Mouse (Mus musculus) left cerebral cortex, postnatal 36 days (tissue): ENCODE data around the gene Akt1s1. TPM values are rescaled to one million over a fixed set of nuclear protein-coding genes. Genes with fewer than 3 reads are reported as not detected.

Experiments
- DNase-seq, 2 experiments: peaks; one replicate each; pipeline ENCODE4 v3.0.0; 2021 to 2022; ENCODE audit warnings: low spot score in 2 of 2, mixed read lengths in 1 of 2
- intact Hi-C: fragments of 180-260 bp; cut with DNase I; formaldehyde crosslinking; loops from one replicate; pipeline ENCODE4 v1.15.1; 2025
- total RNA-seq, 2 experiments: library from RNA; stranded (reverse); gene quantifications; 2 replicates each; pipeline ENCODE4 v1.2.3; 2021

Akt1s1 gene
- total RNA-seq, 2 experiments from 2014 or later: 67.7 to 73.6 TPM

DNA sequence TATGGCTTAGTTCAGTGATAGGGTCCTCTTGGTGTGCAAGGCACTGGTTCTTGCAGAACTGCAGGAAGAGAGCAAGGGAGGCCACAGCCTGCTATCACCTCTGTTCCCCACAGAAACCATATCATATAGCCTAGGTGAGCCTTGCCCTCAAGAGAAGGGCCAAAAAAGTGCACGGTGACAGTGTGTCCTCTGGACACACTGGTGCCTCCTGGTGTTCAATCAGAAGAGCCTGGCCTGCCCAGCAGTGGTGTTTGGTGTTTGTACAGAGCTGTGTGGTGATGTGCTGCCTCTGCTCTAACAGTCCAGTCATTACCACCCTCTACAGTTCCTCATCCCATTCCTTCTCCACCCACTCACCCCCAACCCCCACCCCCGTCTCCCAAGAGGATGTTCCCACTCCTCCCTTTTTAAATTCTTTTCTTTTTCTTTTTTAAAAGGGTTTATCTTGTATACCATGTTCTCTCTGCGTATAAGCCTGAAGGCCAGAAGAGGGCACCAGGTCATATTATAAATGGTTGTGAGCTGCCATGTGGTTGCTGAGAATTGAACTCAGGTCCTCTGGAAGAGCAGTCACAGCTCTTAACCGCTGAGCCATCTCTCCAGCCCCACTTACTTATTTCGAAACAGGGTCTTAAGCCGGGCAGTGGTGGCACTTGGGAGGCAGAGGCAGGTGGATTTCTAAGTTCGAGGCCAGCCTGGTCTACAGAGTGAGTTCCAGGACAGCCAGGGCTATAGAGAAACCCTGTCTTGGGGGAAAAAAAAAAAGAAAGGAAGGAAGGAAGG is 26.9 kb upstream of the Akt1s1 start:
- peak in 1 of 2 experiments; percentile 1 for DNase-seq
- intact Hi-C loops: no loop called here

GRCm38 (mm10) chr7:44823409-44823808 is 25.4 kb upstream of the Akt1s1 start:
- DNase-seq: no peak
- intact Hi-C loops: no loop called here

- DNase-seq: peak; percentile 62 to 79
- intact Hi-C loops: loop anchor here (2.0 kb wide), 1 partner anchor 100 kb away; no protein-coding TSS in a partner anchor
Observed at GRCm38 (mm10) chr7:44824872-44825271, 23.9 kb upstream of the Akt1s1 start.

DNA sequence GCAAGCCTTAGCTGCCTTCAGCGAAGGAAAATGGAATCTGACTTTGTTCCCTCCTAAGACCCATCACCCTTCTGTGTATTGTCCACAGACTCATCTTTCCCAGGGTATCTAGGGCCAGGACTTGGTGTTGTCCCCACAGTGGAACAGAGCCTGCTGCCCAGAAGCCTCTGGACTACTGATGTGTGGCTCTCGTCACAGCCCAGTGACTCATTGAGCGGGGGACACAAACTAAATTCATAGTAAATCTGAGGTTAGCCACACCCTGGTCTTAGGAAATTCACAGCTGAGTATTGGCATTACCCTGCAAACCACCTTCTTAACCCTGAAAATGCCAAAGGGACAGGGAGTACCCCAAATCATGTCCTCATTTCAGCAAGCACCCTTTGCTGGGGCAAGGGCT is 22.0 kb upstream of the Akt1s1 start:
- intact Hi-C loops: no loop called here
- no peak for DNase-seq

GRCm38 (mm10) chr7:44828706-44829105 is 20.1 kb upstream of the Akt1s1 start:
- DNase-seq: no peak
- intact Hi-C loops: no loop called here

DNA sequence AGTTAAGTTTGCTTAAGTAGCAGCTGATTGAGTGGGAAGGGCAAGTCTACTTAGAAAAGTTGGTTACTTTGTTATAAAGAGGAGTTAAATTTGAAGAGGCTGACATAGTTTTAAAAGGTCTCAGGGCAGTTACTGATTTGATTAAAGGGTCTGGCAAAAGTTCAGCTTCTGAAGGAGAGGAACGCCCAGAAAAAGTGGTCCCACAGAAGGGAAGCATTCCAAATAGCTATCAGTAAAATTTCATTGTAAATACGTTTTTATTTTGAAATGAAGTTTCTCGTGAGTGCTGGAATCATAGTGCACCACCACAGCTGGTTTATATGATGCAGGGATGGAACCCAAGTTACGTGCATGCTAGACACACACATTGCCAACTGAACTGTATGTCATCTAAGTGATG is 16.0 kb upstream of the Akt1s1 start:
- intact Hi-C loops: no loop called here
- no peak for DNase-seq

GRCm38 (mm10) chr7:44835373-44836015 is 13.3 kb upstream of the Akt1s1 start:
- intact Hi-C loops: no loop called here

GRCm38 (mm10) chr7:44836016-44836404 is 12.8 kb upstream of the Akt1s1 start:
- DNase-seq: no peak
- intact Hi-C loops: no loop called here

More at GRCm38 (mm10) chr7:44835373-44836015, 13.3 kb upstream of the Akt1s1 start:
- no peak for DNase-seq

DNA sequence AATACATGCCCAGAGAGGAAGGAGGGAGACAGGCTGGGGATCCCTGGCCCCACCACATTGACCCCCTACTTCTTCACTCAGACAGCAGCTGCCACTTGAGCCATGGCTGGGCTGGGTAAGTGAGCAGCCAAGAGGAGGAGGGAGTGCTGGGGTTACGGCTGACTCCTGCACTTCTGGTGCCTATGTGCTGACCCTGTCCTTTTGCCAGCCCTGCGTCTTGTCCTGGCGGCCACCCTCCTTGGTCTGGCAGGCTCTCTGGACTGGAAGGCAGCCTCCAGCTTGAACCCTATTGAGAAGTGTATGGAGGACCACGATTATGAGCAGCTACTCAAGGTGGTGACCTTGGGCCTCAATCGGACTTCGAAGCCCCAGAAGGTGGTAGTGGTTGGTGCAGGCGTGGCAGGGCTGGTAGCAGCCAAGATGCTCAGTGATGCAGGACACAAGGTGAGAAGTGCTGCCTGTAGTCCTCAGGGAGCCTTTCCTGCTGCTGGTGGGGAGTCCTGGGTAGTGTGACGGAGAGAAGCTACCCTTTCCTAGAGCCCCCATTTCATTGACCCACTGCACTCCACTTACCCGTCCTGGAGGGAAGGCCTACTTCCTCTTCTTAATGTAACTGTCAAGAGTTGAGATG is 12.3 kb upstream of the Akt1s1 start:
- intact Hi-C loops: no loop called here
- DNase-seq: no peak

- intact Hi-C loops: no loop called here
- no peak for DNase-seq
Observed at GRCm38 (mm10) chr7:44838073-44838472, 10.7 kb upstream of the Akt1s1 start.

GRCm38 (mm10) chr7:44839171-44839490 is 9.7 kb upstream of the Akt1s1 start:
- no peak for DNase-seq
- intact Hi-C loops: no loop called here

GRCm38 (mm10) chr7:44839491-44840191 is 9.2 kb upstream of the Akt1s1 start:
- DNase-seq: peak in 1 of 2 experiments; percentile 55
- intact Hi-C loops: no loop called here

DNA sequence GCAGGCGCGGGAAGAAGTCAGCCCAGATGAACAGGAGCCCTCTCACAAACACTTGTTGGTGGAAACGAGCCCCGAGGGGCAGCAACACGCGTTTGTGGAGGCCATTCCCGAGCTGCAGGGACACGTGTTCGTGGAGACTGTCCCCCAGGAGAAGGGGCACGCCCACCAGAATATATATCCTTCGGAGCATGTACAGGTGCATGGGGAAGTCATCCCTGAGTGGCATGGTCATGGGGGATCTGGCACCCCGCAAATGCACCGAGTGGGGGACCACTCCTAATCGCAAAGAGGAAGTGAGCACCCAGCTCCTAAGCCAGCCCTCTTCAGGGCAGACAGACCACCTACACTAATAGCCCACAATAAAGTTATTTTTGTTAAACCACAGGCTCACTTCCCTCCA is 8.4 kb upstream of the Akt1s1 start:
- no peak for DNase-seq
- intact Hi-C loops: no loop called here

DNA sequence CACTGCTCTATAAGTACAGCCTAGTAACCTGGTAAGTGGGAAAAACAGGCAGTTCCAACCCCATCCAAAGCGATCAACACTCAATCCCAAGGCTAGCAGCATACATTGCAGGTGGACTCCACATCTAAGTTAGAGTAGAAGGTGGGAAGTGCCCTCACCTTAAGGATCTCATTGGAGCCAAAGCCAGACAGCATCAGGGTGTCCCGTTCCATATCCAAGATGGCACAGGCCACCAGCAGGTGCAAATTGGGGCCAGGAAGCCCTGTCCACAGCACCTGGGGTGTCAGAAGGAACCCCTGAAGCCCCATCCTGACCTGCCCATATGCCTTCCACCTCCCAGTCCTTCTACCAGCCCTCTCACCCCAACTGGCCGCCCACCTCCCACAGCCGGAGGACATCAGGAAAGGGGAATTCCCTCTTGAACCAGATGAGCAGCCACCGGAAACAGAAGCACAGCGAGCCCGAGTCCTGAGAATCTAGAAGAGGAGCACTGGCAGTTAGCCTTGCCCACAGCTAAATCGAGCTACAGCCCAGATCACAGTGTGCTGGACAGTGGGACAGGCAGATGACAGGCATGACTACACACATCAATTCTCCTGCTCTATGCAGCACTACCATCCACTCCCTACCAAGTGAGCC is 6.8 kb upstream of the Akt1s1 start:
- no peak for DNase-seq
- intact Hi-C loops: no loop called here

DNA sequence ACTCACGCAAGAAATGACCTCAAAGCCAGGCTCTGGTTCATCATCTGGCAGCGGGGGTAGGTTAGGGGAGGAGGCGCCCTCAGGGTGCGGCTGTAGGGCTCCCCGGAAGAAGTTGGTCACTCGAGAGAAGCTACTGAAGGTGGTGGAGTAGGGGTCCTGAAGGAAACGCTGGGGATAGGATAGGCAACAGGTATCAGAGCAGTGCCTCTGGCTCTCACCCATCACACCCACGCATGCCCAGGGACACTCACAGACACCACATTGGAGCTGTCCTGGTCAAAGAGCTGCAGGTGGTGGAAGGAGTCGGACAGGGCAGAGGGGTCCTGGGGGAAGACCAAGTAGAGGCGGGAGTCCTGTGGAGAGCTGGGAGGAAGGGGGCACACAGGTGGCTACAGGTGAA is 3.8 kb upstream of the Akt1s1 start:
- intact Hi-C loops: no loop called here
- DNase-seq: no peak

DNA sequence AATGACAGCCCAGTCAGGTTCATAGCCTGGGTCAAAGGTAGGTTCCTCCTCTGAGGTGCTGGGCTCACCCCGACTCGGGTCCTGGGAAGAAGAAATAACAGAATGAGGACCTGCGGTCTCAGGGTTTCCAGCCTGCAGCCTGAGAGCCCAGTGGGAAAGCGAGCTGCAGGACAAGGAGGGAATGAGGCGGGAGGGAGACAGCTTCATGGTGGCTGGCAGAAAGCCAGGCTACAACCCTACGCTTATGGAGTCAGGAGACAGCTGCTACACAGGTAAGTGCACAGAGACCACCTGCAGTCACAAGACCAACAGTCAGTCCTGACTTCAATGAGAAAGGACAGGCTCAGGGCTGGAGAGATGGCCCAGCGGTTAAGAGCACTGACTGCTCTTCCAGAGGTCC is 2.0 kb upstream of the Akt1s1 start:
- no peak for DNase-seq
- intact Hi-C loops: no loop called here

- no peak for DNase-seq
- intact Hi-C loops: no loop called here
Observed at GRCm38 (mm10) chr7:44847772-44848171, 1.0 kb upstream of the Akt1s1 start.

- peak; percentile 91 for DNase-seq
- intact Hi-C loops: loop anchor here (1.0 kb wide), 1 partner anchor 20 kb away; the partner anchor contains the start of gene Ptov1
Observed at GRCm38 (mm10) chr7:44849416-44850111, 773 bp downstream of the Akt1s1 start.

DNA sequence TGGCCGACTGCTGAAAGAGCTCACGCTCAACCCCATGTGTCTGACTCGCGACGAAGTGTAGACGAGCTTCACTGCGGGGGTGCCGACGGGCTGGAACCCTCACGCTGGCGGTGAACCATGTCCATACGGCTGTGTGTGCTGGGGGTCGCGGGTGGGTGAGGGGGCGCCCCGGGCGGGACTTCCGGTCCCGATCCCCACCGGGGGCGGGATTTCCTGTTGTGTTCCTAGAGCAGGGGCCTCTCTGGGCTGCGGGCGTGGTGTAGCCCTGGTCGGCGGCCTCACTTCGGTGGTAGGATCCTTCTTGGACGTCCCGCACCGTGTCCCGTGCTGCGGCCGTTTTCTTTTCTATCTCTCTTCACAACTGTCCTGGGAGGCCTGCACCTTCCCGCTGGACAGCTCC is 1.4 kb downstream of the Akt1s1 start:
- intact Hi-C loops: no loop called here
- DNase-seq: peak; percentile 77 to 80
